Mouse (Mus musculus): ENCODE measurements around the gene Gm9833. TPM values are rescaled to one million over a fixed set of nuclear protein-coding genes. Genes with fewer than 3 reads are reported as not detected.
"Not testable (repeated sequence)": the region's sequence is repeated elsewhere in the genome, so short reads cannot be mapped to it uniquely, and the experiment has no call there.

The Gm9833 gene
- 10 to 100 TPM; 11.5 to 11.9 TPM for total RNA-seq (2021)
- long read RNA-seq, experiment 1, result 0 reads
- long read RNA-seq, experiment 2, result 0 reads

DNA sequence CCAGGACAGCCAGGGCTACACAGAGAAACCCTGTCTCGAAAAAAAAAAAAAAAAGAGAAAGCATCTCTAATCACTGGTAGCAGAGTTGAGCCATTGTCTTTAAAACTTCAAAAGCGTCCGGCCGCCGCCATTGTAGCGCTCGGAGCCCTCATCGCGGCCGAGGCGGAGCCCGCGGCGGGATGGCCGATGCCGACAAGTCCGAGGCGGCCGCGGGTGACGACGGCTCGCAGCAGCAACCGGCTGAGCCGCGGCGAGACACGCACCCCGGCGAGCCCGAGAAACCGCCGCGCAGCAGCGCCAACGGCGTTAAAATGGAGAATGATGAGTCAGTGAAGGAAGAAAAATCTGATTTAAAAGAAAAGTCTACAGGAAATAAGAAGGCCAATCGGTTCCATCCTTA lies at the start of gene Gm9833:
Gene Gm9833, plus strand, starts transcription at position 117 of the 400 bp plus-strand sequence.
- DNase-seq (ENCODE audit: low spot score in 2 of 2), result not testable (repeated sequence)

- no peak for DNase-seq (ENCODE audit: low spot score in 2 of 2)
Observed at GRCm38 (mm10) chr3:10070070-10070469, 17.8 kb upstream of the Gm9833 start.

DNA sequence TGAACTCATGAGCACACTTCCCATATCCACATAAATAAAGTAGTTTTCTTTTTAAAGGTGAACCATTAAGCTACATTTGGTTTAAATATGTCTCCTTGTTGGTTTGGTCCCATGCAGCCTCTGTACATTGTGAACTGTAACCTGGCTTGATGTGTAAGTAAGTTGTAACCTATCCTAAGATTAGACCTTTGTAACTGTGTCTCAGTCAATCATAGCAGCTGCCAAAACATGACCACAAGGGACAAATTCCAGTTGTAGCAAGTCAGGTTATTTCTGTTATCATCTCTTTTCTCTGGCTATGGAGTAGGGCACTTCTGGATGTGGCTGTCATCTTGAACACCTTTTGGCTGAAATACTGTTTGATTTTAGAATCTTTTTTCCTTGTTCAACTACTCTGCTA lies 12.1 kb upstream of the Gm9833 start:
- DNase-seq (ENCODE audit: low spot score in 2 of 2), result no peak

- peak in 1 of 2 experiments; percentile 24 for DNase-seq (ENCODE audit: low spot score in 2 of 2)
Observed at GRCm38 (mm10) chr3:10077096-10077841, 10.6 kb upstream of the Gm9833 start.

DNA sequence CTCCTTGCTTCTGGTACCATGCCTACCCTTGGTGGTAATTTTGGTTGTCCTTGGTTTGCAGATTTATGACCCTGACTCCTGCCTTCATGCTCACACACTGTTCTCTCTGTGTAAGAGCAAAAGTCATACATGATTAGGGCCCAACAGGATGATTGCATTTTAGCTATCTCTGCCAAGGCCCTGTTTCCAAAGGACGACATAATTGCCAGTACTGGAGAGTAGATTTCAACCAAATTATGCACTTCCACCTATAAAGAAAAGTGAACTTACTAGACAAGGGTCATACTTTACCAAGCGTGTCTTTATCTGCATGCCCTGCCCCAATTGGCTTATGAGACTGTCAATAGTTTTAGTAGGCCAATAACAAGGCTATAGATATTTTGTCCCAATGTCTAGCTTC lies 9.8 kb upstream of the Gm9833 start:
- no peak for DNase-seq (ENCODE audit: low spot score in 2 of 2)

DNA sequence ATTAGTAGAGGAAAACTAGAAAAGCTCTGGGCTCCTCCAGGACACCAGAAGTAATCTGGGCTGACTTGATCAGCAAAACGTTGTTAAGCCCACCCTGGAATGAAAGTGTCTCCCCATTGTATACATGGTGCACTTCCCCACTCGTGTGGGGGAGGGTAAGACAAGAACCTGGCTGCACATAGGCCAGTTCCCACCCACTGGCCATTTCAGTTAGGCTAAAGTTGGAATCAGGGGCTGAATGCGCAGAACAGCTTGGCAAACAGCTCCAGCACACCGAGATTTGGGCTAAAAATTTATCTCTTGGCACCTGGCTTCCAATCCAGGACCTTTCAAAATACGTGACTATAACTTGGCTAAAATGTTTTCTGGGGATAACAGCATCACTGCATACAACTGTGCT lies 6.6 kb upstream of the Gm9833 start:
- DNase-seq (ENCODE audit: low spot score in 2 of 2), result peak in 1 of 2 experiments; percentile 7

GRCm38 (mm10) chr3:10081911-10082541 lies 5.9 kb upstream of the Gm9833 start:
- DNase-seq (ENCODE audit: low spot score in 2 of 2), result peak; percentile 52 to 55

DNA sequence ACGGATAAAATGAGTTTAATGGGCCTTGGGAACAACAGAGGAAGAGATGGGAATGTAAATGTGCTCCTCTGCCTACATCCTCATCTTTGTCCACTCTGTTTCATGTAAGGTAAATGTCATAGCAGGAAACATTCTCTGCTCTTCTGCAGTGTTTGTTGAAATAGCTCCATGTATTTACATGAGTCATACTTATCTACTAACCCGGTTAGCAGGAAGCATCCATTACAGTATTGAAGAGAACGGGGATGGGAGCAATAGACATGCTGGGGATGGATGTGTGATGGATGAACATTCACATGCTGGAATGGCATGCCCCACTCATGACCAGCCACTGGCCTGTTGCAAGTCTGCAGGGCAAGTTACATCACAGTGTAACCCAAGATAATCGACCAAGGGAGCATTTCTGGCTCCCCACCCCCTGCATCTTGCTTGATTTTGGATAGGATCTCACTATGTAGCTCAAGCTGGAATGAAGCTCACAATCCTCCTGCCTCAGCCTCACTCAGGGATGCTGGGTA lies 5.3 kb upstream of the Gm9833 start:
- no peak for DNase-seq (ENCODE audit: low spot score in 2 of 2)

- no peak for DNase-seq (ENCODE audit: low spot score in 2 of 2)
Observed at GRCm38 (mm10) chr3:10084102-10084501, 3.8 kb upstream of the Gm9833 start.

GRCm38 (mm10) chr3:10085396-10086119 lies 2.4 kb upstream of the Gm9833 start:
- no peak for DNase-seq (ENCODE audit: low spot score in 2 of 2)

DNA sequence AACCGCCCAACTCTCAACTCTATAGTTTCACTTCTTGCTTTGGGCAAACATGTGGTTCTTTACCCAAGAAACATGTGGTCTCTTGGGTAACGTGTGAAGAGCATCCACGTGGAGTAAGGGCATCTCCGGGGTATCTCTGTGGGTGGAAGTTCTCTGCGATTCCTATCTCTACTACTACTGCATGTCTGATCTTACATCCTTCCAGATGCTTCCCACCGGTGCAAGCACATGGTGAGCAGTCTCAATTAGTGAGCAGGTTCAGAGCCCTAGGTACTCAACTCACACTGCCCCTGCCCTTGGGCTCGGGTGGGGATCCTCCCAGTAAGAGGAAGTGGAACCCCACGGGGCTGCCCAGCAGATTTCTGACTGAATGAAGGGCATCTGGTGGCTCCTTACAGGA lies 399 bp upstream of the Gm9833 start:
- DNase-seq (ENCODE audit: low spot score in 2 of 2), result no peak

GRCm38 (mm10) chr3:10091616-10092140 lies 3.8 kb downstream of the Gm9833 start:
- DNase-seq (ENCODE audit: low spot score in 2 of 2), result peak in 1 of 2 experiments; percentile 22

DNA sequence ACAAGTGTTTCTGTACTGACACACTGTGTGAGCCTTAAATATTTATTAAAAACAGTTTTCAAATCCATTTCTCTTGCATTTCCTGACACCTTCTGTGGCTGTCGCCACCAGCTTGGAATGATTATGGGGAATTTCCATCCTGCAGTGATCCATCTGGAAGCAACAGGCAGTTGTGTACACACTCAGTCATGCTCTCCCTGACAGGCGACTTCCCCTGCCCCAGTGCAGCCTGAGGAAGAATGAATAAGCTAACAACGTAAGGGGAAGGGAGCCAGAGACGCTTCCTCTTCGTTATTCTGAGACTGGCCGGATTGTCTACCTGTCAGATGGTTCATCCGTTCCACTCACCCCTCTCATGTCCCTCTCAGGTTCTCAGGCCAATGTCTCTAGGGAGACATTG lies 4.6 kb downstream of the Gm9833 start:
- DNase-seq (ENCODE audit: low spot score in 2 of 2), result no peak

GRCm38 (mm10) chr3:10092914-10093313 lies 5.0 kb downstream of the Gm9833 start:
- no peak for DNase-seq (ENCODE audit: low spot score in 2 of 2)

DNA sequence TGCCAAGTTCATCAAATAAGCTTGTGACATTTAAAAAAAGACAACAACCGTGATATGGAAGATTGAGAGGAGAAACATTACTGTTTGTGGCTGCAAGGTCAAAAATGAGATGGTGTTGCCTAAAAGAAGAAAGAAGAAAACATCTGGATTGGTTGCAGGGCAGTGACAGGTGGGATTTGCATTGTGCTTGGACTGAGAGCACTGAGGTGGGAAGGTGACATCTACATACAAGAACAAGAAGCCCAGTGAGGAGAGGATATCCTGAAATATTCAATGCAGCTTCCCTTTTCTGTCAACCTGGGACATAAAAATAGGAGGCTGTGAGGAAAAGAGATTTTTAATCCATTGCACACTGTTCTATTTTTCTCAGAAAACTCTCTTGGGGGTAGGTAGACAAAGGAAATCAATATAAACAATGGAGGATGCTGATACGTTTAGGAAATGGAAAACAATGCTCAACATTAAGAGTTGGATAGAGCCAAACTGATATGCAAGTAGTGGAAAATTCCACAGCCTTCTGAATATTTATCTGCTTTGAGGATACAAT lies 7.2 kb downstream of the Gm9833 start:
- DNase-seq (ENCODE audit: low spot score in 2 of 2), result no peak

GRCm38 (mm10) chr3:10099756-10100155 lies 11.8 kb downstream of the Gm9833 start:
- no peak for DNase-seq (ENCODE audit: low spot score in 2 of 2)

- DNase-seq (ENCODE audit: low spot score in 2 of 2), result no peak
Observed at GRCm38 (mm10) chr3:10111570-10111969, 23.7 kb downstream of the Gm9833 start.

DNA sequence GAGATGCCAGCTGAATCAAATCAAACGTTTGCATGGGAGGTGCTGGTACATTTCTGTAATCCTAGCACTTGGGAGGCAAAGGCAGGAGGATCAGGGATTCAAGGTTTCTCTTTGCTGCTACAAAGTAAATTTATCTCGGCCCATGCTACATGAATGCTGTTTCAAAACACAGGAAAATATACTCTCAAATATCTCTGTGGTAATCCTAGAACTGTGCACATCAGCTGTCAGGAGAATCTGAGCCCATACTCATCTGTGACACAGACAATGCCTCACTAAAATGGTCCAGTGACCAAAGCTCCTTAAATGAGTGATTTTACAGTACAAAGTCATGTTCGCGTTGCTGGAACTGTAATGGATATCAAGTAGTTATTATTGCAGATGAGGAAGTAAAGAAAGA lies 24.3 kb downstream of the Gm9833 start:
- DNase-seq (ENCODE audit: low spot score in 2 of 2), result no peak

DNA sequence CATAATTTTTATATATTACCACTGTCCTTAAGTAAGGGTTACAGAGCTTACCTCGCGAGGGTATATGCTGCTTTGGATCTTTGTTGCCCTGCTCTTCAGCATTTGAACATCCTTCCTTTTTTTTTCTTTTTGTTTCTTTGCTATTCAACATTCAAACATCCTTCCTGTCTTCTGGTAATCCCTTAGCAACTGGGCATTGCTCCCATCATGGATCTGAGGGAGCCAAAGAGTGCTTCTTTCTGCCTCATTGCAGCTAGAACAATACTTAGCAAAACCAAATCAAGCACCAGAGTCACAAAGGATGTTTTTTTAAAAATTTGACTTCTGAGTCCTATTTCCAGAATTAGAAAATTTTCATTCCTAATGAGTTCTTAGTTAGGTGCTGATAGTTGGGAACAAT lies 24.8 kb downstream of the Gm9833 start:
- peak in 1 of 2 experiments; percentile 38 for DNase-seq (ENCODE audit: low spot score in 2 of 2)

DNA sequence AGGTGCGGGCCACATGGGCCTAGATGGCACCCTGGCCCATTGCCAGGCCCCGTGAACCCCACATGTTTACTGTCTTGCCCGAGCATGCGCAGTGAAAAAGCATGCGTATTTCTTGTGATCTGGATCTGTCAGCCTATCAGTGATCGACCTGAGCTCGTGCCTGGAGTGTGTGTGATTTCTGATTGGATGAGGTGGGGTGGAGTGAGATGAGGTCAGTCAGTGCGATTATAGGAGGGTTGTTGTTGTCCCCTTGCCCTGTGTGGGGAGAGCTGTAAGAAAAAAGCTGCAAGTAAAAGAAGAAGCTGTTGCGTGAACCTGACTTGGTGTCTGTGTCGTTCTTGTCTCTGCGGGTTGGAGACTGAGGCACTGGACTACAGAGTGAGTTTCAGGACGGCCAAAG lies 28.6 kb downstream of the Gm9833 start:
- DNase-seq (ENCODE audit: low spot score in 2 of 2), result no peak

- no peak for DNase-seq (ENCODE audit: low spot score in 2 of 2)
Observed at GRCm38 (mm10) chr3:10121232-10121631, 33.3 kb downstream of the Gm9833 start.

Measured in layer of hippocampus, postnatal 14 days (tissue).